Mouse (Mus musculus) E14TG2a.4 (cell line): ENCODE results near the gene Olfr736.

Experiments
- CTCF ChIP-seq: conservative IDR thresholded peaks from 2 replicates; pipeline ENCODE4 v1.5.1; 2014; ENCODE audit warnings: low read length
- NANOG ChIP-seq: IDR thresholded peaks from 2 replicates; pipeline ENCODE4 v1.6.1; 2014; ENCODE audit warnings: borderline replicate concordance, low read length, mixed read lengths
- POU5F1 ChIP-seq: IDR thresholded peaks from 2 replicates; pipeline ENCODE4 v1.6.1; 2014; ENCODE audit warnings: low read length, borderline replicate concordance

GRCm38 (mm10) chr14:50356725-50357124 is 24.2 kb upstream of the Olfr736 start:
- TF ChIP-seq CTCF (no peak), POU5F1 (no peak), NANOG (no peak)
